Mouse (Mus musculus) heart, adult 2 months (tissue): ENCODE measurements around the gene Trim46. TPM values are rescaled to one million over a fixed set of nuclear protein-coding genes. Genes with fewer than 3 reads are reported as not detected.
A peak's percentile ranks its signal among the peaks of the same experiment; 100 is the strongest.

Source experiments
- DNase-seq, 2 experiments: peaks; one replicate each; pipeline ENCODE4 v3.0.0; 2021
- H3K27ac ChIP-seq: fragments of 200-600 bp; 2 replicates; pipeline ENCODE4 v1.8.1; 2022
- H3K27me3 ChIP-seq: fragments of 200-500 bp; 2 replicates; pipeline ENCODE4 v1.6.1; 2012; ENCODE audit warnings: mild to moderate bottlenecking, low read length, inconsistent platforms, mixed read lengths; ENCODE audit not compliant: control insufficient read depth, insufficient read depth
- H3K36me3 ChIP-seq: fragments of 200-500 bp; 2 replicates; pipeline ENCODE4 v1.6.1; 2012; ENCODE audit warnings: low read length, inconsistent platforms; ENCODE audit not compliant: control insufficient read depth, insufficient read depth
- H3K4me1 ChIP-seq: fragments of 200-500 bp; 2 replicates; pipeline ENCODE4 v1.6.1; 2011; ENCODE audit warnings: low read length; ENCODE audit not compliant: control insufficient read depth, insufficient read depth
- H3K4me3 ChIP-seq: fragments of 200-600 bp; 2 replicates; pipeline ENCODE4 v1.8.1; 2022
- H3K79me2 ChIP-seq: fragments of 200-500 bp; replicated peaks from 2 replicates; pipeline ENCODE4 v1.6.1; 2012; ENCODE audit warnings: mild to moderate bottlenecking, inconsistent platforms, low read length, moderate library complexity, mixed read lengths; ENCODE audit not compliant: control insufficient read depth, insufficient read depth
- H3K9ac ChIP-seq: fragments of 200-500 bp; 2 replicates; pipeline ENCODE4 v1.6.1; 2012; ENCODE audit warnings: low read depth, mild to moderate bottlenecking, control low read depth, inconsistent platforms, low read length, mixed read lengths
- CTCF ChIP-seq: fragments of 200-600 bp; IDR thresholded peaks from 2 replicates; pipeline ENCODE4 v1.8.1; 2022; ENCODE audit warnings: antibody characterized with exemption, mild to moderate bottlenecking, moderate library complexity
- EP300 ChIP-seq: fragments of 200-500 bp; IDR thresholded peaks from 2 replicates; pipeline ENCODE4 v1.6.1; 2011; ENCODE audit warnings: low read depth, low read length, control low read depth; ENCODE audit not compliant: insufficient read depth
- POLR2A ChIP-seq: fragments of 200-500 bp; IDR thresholded peaks from 2 replicates; pipeline ENCODE4 v1.6.1; 2011; ENCODE audit warnings: mild to moderate bottlenecking, low read depth, low read length, control low read depth; ENCODE audit not compliant: insufficient read depth
- WGBS: fragments of 180-500 bp; shearing (Covaris S2); methylation state at CpG from one replicate; pipeline ENCODE4 v1.1.7; 2018; 5-methylcytosine and 5-hydroxymethylcytosine counted together
- intact Hi-C: fragments of 180-260 bp; cut with DNase I; formaldehyde crosslinking; loops from one replicate; pipeline ENCODE4 v1.15.1; 2025
- polyA plus RNA-seq: library from polyadenylated mRNA; depleted of rRNA; stranded (reverse); fragments of >200 nt; gene quantifications from 2 replicates; pipeline ENCODE4 v1.2.3, GENCODE M21; 2012
- total RNA-seq, 2 experiments: library from RNA; stranded (reverse); gene quantifications; 2 replicates each; pipeline ENCODE4 v1.2.3; 2021

The Trim46 gene
- total and polyA plus RNA-seq, 3 experiments, result 0.39 to 1.9 (median 0.96) TPM

DNA sequence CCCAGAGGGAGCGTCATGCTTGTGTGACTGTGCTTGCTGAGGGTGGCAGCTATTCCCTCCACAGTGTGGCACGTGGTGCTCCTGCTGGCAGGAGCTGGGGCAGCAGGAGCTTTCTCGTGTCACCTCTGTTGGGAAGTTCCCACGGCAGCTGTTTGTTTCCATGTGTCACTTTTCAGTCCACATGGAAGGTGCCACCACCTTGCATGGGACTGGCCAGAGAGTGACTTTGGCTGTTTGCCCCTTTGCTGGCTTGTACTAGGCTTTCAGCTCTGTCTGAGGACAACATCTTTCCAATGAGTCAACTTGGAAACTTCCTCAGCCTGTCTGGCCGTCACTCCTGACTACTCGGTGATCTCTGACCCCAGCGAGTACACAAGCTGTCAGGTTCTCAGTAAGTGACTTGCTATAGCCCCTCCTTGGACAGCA is 42.4 kb upstream of the Trim46 start:
- TF ChIP-seq EP300, result 0 out of 2 replicates have a peak, but pooled peaks have one; percentile 30
- TF ChIP-seq CTCF, result peak; percentile 25
- no peak for TF ChIP-seq POLR2A

DNA sequence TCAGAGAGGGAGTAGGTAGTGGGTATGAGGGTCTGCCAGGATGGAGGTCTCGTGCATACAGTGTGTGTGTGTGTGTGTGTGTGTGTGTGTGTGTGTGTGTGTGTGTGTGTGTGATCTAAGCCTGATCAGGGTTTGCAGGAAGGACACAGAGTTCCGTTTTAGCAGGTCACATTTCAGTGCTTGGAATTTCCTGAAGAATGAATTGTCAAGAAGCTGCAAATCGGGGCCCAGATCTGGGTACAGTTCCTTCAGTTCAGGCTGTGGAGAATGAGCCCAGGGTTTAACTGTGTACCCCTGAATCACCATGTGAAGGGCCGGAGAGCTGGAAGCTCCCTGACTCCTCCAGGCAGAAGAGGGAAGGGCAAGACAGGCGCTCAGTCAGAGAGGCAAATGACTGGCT is 41.2 kb upstream of the Trim46 start:
- Histone ChIP-seq H3K9ac (no peak overlapping the region), H3K79me2 (no peaks in the 10 kb centered on the region), H3K27ac (peak overlapping the region; percentile 56), H3K4me1 (peaks cover 11% of the 10 kb centered on the region; the same call in 1 of the 2 replicates), H3K4me3 (no peak overlapping the region), H3K36me3 (no peaks in the 10 kb centered on the region), H3K27me3 (no peaks in the 10 kb centered on the region)
- 48% methylated on average over 5 of the region's 5 CpGs for WGBS
- DNase-seq, result no peak
- TF ChIP-seq CTCF (peak; percentile 7; the same call in 1 of the 2 replicates), POLR2A (no peak), EP300 (no peak)
- intact Hi-C loops, result no loop called here

More for the DNA sequence above, 42.4 kb upstream of the Trim46 start:
- 19% methylated on average over 7 of the region's 7 CpGs for WGBS
- intact Hi-C loops, result no loop called here
- DNase-seq, result peak; percentile 43 to 58
- Histone ChIP-seq H3K4me3 (no peak overlapping the region), H3K27ac (no peak overlapping the region), H3K4me1 (peaks cover 11% of the 10 kb centered on the region; the same call in 1 of the 2 replicates), H3K9ac (no peak overlapping the region), H3K79me2 (no peaks in the 10 kb centered on the region), H3K27me3 (no peaks in the 10 kb centered on the region), H3K36me3 (no peaks in the 10 kb centered on the region)

DNA sequence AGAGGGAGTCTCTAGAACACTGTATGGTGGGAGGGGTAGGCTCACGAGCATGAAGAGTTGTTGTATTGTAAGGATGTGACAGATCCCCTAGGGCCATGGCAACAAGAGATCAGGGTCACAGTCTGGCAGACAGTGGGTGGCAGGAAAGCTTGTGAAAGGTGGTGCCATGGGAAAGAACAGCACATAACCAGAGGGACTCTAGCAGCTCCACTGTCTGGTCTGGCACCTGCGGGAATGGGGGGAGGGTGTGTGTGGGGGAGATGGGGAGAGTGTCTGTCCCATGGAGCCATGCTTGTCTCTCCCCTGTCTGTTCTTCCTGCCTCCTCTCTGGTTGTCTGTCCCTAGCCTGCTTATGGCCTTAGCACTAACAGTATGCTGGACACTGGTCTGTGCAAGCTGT is 39.4 kb upstream of the Trim46 start:
- no peak for DNase-seq
- H3K27me3 ChIP-seq, result no peaks in the 10 kb centered on the region
- intact Hi-C loops, result no loop called here
- H3K9ac ChIP-seq, result no peak overlapping the region
- H3K36me3 ChIP-seq, result no peaks in the 10 kb centered on the region
- WGBS, result 56% methylated on average over 2 of the region's 2 CpGs
- no peak for TF ChIP-seq CTCF
- TF ChIP-seq EP300, result no peak
- no peak for TF ChIP-seq POLR2A
- H3K4me3 ChIP-seq, result no peak overlapping the region
- peaks cover 14% of the 10 kb centered on the region for H3K4me1 ChIP-seq
- no peaks in the 10 kb centered on the region for H3K79me2 ChIP-seq
- no peak overlapping the region for H3K27ac ChIP-seq

DNA sequence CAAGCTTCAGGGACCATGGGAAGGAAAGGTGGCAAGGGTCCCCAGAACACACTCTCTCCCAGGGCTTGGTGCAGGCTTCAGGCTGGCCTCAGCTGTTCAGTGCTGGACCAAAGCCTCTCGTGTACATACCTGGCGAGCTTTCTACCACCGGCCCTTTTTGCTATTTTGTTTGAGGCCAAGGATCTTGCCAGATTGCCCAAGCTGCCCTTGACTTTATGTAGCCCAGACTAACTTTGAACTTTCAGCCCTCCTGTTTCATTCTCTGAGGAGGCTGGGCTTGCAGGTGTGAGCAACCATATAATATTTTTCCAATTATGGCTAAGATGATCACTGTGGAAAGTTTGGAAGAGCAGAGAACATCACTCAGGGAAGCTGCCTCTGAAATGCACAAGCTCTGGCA is 38.2 kb upstream of the Trim46 start:
- Histone ChIP-seq H3K27me3 (no peaks in the 10 kb centered on the region), H3K36me3 (no peaks in the 10 kb centered on the region), H3K9ac (no peak overlapping the region), H3K4me3 (no peak overlapping the region), H3K79me2 (no peaks in the 10 kb centered on the region), H3K27ac (no peak overlapping the region), H3K4me1 (peaks cover 17% of the 10 kb centered on the region)
- intact Hi-C loops, result no loop called here
- WGBS, result 87% methylated on average over 3 of the region's 3 CpGs
- DNase-seq, result no peak
- TF ChIP-seq POLR2A, result no peak
- TF ChIP-seq EP300, result no peak
- no peak for TF ChIP-seq CTCF

DNA sequence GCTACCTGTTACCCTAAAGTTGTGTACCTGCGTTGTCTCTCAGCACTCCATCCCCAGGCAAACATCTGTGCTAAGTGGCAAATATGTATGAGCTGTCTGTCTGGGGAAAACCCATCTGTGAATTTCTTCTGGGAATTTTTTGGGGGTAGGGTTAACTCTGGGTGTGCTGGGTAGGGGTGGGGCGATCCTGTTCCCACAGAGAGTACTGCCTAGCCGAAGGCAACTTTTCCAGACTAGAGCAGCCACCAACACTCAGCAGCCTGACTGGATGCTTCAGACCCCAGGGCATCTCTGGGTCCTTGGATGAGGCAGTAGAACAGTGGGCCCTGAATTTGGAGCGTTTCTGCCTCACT is 36.2 kb upstream of the Trim46 start:
- no peak for DNase-seq
- Histone ChIP-seq H3K36me3 (no peaks in the 10 kb centered on the region), H3K4me1 (peaks cover 8% of the 10 kb centered on the region), H3K79me2 (no peaks in the 10 kb centered on the region), H3K9ac (no peak overlapping the region), H3K27ac (no peak overlapping the region), H3K27me3 (no peaks in the 10 kb centered on the region), H3K4me3 (no peak overlapping the region)
- 13% methylated on average over 4 of the region's 4 CpGs for WGBS
- intact Hi-C loops, result loop anchor here (1.0 kb wide), 2 partner anchors 32 to 36 kb away; partner anchors contain the start of gene Trim46
- TF ChIP-seq EP300, result no peak
- no peak; the same call in 1 of the 2 replicates for TF ChIP-seq CTCF
- TF ChIP-seq POLR2A, result no peak

DNA sequence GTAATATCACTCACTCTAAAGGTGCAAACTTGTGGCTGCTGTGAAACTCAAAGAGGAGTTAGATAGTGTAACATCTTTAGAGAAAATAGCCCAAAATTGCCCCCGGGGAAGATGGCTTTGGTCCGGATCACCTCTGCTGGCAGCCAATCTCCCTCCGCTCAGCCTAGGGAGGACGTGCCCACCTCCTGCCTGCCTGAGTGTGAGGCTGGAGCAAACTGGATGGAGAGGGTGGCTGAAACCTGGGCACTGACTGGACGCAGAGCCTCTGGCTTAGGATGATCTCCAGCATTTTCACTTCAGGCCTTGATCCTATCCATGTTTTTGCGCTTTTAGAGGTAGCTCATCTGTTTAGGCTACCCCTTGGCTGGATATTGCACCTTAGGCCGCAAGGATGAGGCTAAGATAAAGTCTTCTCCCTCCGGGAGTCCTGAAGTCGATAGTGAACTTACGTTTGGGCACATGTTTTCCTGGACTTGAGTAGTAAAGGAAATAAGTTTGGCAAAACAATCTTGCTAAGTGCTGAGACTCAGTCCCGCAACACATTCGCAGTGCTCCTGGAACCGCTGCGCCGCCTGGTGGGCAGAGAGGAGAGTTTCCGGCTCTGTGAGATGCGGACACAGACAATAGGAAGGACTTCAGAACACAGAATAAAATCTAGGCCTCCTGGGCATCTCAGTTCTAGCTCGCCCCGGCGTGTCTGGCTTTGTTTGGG is 35.6 kb upstream of the Trim46 start:
- peak; percentile 99 for TF ChIP-seq EP300
- peak; percentile 97 for TF ChIP-seq CTCF
- no peak; the same call in 1 of the 2 replicates for TF ChIP-seq POLR2A
- Histone ChIP-seq H3K36me3 (no peaks in the 10 kb centered on the region), H3K4me3 (peak overlapping the region; percentile 84), H3K79me2 (no peaks in the 10 kb centered on the region), H3K4me1 (peaks cover 8% of the 10 kb centered on the region), H3K27ac (peak overlapping the region; percentile 99), H3K9ac (peak overlapping the region; percentile 58), H3K27me3 (no peaks in the 10 kb centered on the region)
- intact Hi-C loops, result loop anchor here (1.0 kb wide), 2 partner anchors 31 to 35 kb away; partner anchors contain the start of gene Trim46
- peak; percentile 89 to 91 for DNase-seq
- 15% methylated on average over 20 of the region's 20 CpGs for WGBS
